Mouse (Mus musculus): ENCODE measurements around the gene Ccdc63. TPM values are rescaled to one million over a fixed set of nuclear protein-coding genes. Genes with fewer than 3 reads are reported as not detected.

The Ccdc63 gene
- polyA plus RNA-seq, 1 experiment from 2014 or later = not detected

GRCm38 (mm10) chr5:122114176-122114575 is 26.4 kb downstream of the Ccdc63 start:
- no peak for ATAC-seq (ENCODE audit: insufficient number of reproducible peaks, insufficient read depth, low FRiP score, low TSS enrichment, low read depth)
- 3% methylated on average over 2 of the region's 2 CpGs for WGBS
- H3K4me3 ChIP-seq = no peak overlapping the region

GRCm38 (mm10) chr5:122113450-122113849 is 27.2 kb downstream of the Ccdc63 start:
- Histone ChIP-seq H3K27ac (no peak overlapping the region), H3K4me2 (no peak overlapping the region), H3K4me1 (no peaks in the 10 kb centered on the region), H3K4me3 (no peak overlapping the region), H3K27me3 (no peaks in the 10 kb centered on the region), H3K36me3 (no peaks in the 10 kb centered on the region), H3K9me3 (no peaks in the 10 kb centered on the region), H3K9ac (no peak overlapping the region)
- no peak for ATAC-seq (ENCODE audit: insufficient number of reproducible peaks, insufficient read depth, low FRiP score, low TSS enrichment, low read depth)
- 77% methylated on average over 7 of the region's 7 CpGs for WGBS

More at GRCm38 (mm10) chr5:122114176-122114575, 26.4 kb downstream of the Ccdc63 start:
- H3K27me3 ChIP-seq = no peaks in the 10 kb centered on the region
- no peaks in the 10 kb centered on the region for H3K4me1 ChIP-seq
- H3K4me2 ChIP-seq = no peak overlapping the region
- no peaks in the 10 kb centered on the region for H3K9me3 ChIP-seq
- no peaks in the 10 kb centered on the region for H3K36me3 ChIP-seq
- no peak overlapping the region for H3K27ac ChIP-seq
- H3K9ac ChIP-seq = no peak overlapping the region

- Histone ChIP-seq H3K27me3 (no peaks in the 10 kb centered on the region), H3K4me3 (no peak overlapping the region), H3K4me2 (no peak overlapping the region), H3K36me3 (no peaks in the 10 kb centered on the region), H3K27ac (no peak overlapping the region), H3K9me3 (no peaks in the 10 kb centered on the region), H3K4me1 (no peaks in the 10 kb centered on the region), H3K9ac (0 out of 2 replicates have a peak overlapping the region, but pooled peaks have one; percentile 27)
- WGBS = 43% methylated on average over 4 of the region's 4 CpGs
- ATAC-seq (ENCODE audit: insufficient number of reproducible peaks, insufficient read depth, low FRiP score, low TSS enrichment, low read depth) = no peak
Measured at GRCm38 (mm10) chr5:122111933-122112248, 28.7 kb downstream of the Ccdc63 start.

- ATAC-seq (ENCODE audit: insufficient number of reproducible peaks, insufficient read depth, low FRiP score, low TSS enrichment, low read depth) = no peak
- no peak overlapping the region for H3K27ac ChIP-seq
- no peak overlapping the region for H3K4me3 ChIP-seq
- H3K36me3 ChIP-seq = no peaks in the 10 kb centered on the region
- WGBS = 69% methylated on average over 26 of the region's 26 CpGs
- no peaks in the 10 kb centered on the region for H3K4me1 ChIP-seq
- H3K27me3 ChIP-seq = no peaks in the 10 kb centered on the region
- no peaks in the 10 kb centered on the region for H3K9me3 ChIP-seq
- H3K4me2 ChIP-seq = no peak overlapping the region
- H3K9ac ChIP-seq = 0 out of 2 replicates have a peak overlapping the region, but pooled peaks have one; percentile 27
Measured at GRCm38 (mm10) chr5:122111091-122111932, 29.3 kb downstream of the Ccdc63 start.

- WGBS = 91% methylated on average over 13 of the region's 13 CpGs
- H3K9me3 ChIP-seq = no peaks in the 10 kb centered on the region
- H3K4me2 ChIP-seq = no peak overlapping the region
- ATAC-seq (ENCODE audit: insufficient number of reproducible peaks, insufficient read depth, low FRiP score, low TSS enrichment, low read depth) = no peak
- no peak overlapping the region for H3K9ac ChIP-seq
- H3K4me3 ChIP-seq = no peak overlapping the region
- no peak overlapping the region for H3K27ac ChIP-seq
- no peaks in the 10 kb centered on the region for H3K4me1 ChIP-seq
- H3K27me3 ChIP-seq = no peaks in the 10 kb centered on the region
- H3K36me3 ChIP-seq = no peaks in the 10 kb centered on the region
Measured at GRCm38 (mm10) chr5:122110625-122111024, 30.0 kb downstream of the Ccdc63 start.

- Histone ChIP-seq H3K36me3 (no peaks in the 10 kb centered on the region), H3K9ac (no peak overlapping the region), H3K4me1 (no peaks in the 10 kb centered on the region), H3K4me3 (no peak overlapping the region), H3K9me3 (no peaks in the 10 kb centered on the region), H3K27me3 (no peaks in the 10 kb centered on the region), H3K27ac (no peak overlapping the region), H3K4me2 (no peak overlapping the region)
- 51% methylated on average over 16 of the region's 16 CpGs for WGBS
- no peak for ATAC-seq (ENCODE audit: insufficient number of reproducible peaks, insufficient read depth, low FRiP score, low TSS enrichment, low read depth)
Measured at GRCm38 (mm10) chr5:122109325-122110060, 31.1 kb downstream of the Ccdc63 start.

- no peaks in the 10 kb centered on the region for H3K9me3 ChIP-seq
- no peak for ATAC-seq (ENCODE audit: insufficient number of reproducible peaks, insufficient read depth, low FRiP score, low TSS enrichment, low read depth)
- 67% methylated on average over 6 of the region's 6 CpGs for WGBS
Measured at GRCm38 (mm10) chr5:122108104-122108503, 32.5 kb downstream of the Ccdc63 start.

GRCm38 (mm10) chr5:122106212-122106611 is 34.4 kb downstream of the Ccdc63 start:
- WGBS = 74% methylated on average over 6 of the region's 6 CpGs
- no peak overlapping the region for H3K27ac ChIP-seq
- H3K36me3 ChIP-seq = no peaks in the 10 kb centered on the region
- no peak overlapping the region for H3K4me2 ChIP-seq
- peaks cover 15% of the 10 kb centered on the region for H3K27me3 ChIP-seq
- H3K9ac ChIP-seq = no peak overlapping the region
- H3K9me3 ChIP-seq = no peaks in the 10 kb centered on the region
- H3K4me3 ChIP-seq = no peak overlapping the region
- peaks cover 5% of the 10 kb centered on the region; the same call in 1 of the 2 replicates for H3K4me1 ChIP-seq
- ATAC-seq (ENCODE audit: insufficient number of reproducible peaks, insufficient read depth, low FRiP score, low TSS enrichment, low read depth) = no peak

More at GRCm38 (mm10) chr5:122108104-122108503, 32.5 kb downstream of the Ccdc63 start:
- peaks cover 6% of the 10 kb centered on the region for H3K27me3 ChIP-seq
- H3K36me3 ChIP-seq = no peaks in the 10 kb centered on the region
- H3K9ac ChIP-seq = no peak overlapping the region
- H3K27ac ChIP-seq = no peak overlapping the region
- 0 out of 2 replicates have a peak, but pooled peaks cover 2% of the 10 kb centered on the region for H3K4me1 ChIP-seq
- no peak overlapping the region for H3K4me2 ChIP-seq
- H3K4me3 ChIP-seq = no peak overlapping the region

GRCm38 (mm10) chr5:122104981-122105380 is 35.6 kb downstream of the Ccdc63 start:
- Histone ChIP-seq H3K9me3 (no peaks in the 10 kb centered on the region), H3K36me3 (no peaks in the 10 kb centered on the region), H3K4me1 (peaks cover 5% of the 10 kb centered on the region; the same call in 1 of the 2 replicates), H3K9ac (no peak overlapping the region), H3K4me2 (no peak overlapping the region), H3K27ac (no peak overlapping the region), H3K4me3 (no peak overlapping the region), H3K27me3 (peaks cover 22% of the 10 kb centered on the region)
- 85% methylated on average over 9 of the region's 9 CpGs for WGBS
- ATAC-seq (ENCODE audit: insufficient number of reproducible peaks, insufficient read depth, low FRiP score, low TSS enrichment, low read depth) = no peak

GRCm38 (mm10) chr5:122104201-122104600 is 36.4 kb downstream of the Ccdc63 start:
- ATAC-seq (ENCODE audit: insufficient number of reproducible peaks, insufficient read depth, low FRiP score, low TSS enrichment, low read depth) = no peak
- Histone ChIP-seq H3K36me3 (no peaks in the 10 kb centered on the region), H3K27me3 (peaks cover 22% of the 10 kb centered on the region), H3K4me3 (no peak overlapping the region), H3K27ac (no peak overlapping the region), H3K4me2 (no peak overlapping the region), H3K4me1 (peaks cover 5% of the 10 kb centered on the region; the same call in 1 of the 2 replicates), H3K9me3 (no peaks in the 10 kb centered on the region), H3K9ac (no peak overlapping the region)
- WGBS = 24% methylated on average over 2 of the region's 2 CpGs

- no peak overlapping the region for H3K4me3 ChIP-seq
- WGBS = 45% methylated on average over 12 of the region's 12 CpGs
- H3K4me2 ChIP-seq = peak overlapping the region; percentile 1; the same call in 1 of the 2 replicates
- H3K9ac ChIP-seq = no peak overlapping the region; the same call in 1 of the 2 replicates
- peaks cover 22% of the 10 kb centered on the region for H3K27me3 ChIP-seq
- no peaks in the 10 kb centered on the region for H3K9me3 ChIP-seq
- no peak overlapping the region for H3K27ac ChIP-seq
- no peaks in the 10 kb centered on the region for H3K36me3 ChIP-seq
- H3K4me1 ChIP-seq = peaks cover 5% of the 10 kb centered on the region; the same call in 1 of the 2 replicates
- ATAC-seq (ENCODE audit: insufficient number of reproducible peaks, insufficient read depth, low FRiP score, low TSS enrichment, low read depth) = no peak
Measured at GRCm38 (mm10) chr5:122103075-122103474, 37.5 kb downstream of the Ccdc63 start.

All from embryonic facial prominence, embryonic 13.5 days (tissue).